Mouse (Mus musculus): ENCODE measurements around the gene Degs2. TPM values are rescaled to one million over a fixed set of nuclear protein-coding genes. Genes with fewer than 3 reads are reported as not detected.

Degs2 gene
- polyA plus RNA-seq, 1 experiment from 2014 or later = 2.7 TPM

- 63% methylated on average over 6 of the region's 6 CpGs for WGBS
- no peak for ATAC-seq (ENCODE audit: insufficient read depth)
- DNase-seq = peak; percentile 23
- no peaks in the 10 kb centered on the region for H3K27me3 ChIP-seq (ENCODE audit: insufficient read depth, low read length)
- no peaks in the 10 kb centered on the region for H3K4me1 ChIP-seq (ENCODE audit: insufficient read depth)
- peak; percentile 50 for TF ChIP-seq CTCF (IDR thresholded peaks at IDR 0.05; ENCODE audit: low read depth)
- no peak overlapping the region for H3K9ac ChIP-seq
- H3K4me2 ChIP-seq = no peak overlapping the region
- no peak overlapping the region for H3K27ac ChIP-seq (ENCODE audit: low read depth)
- H3K36me3 ChIP-seq (ENCODE audit: insufficient read depth) = peaks cover 74% of the 10 kb centered on the region
- H3K9me3 ChIP-seq (ENCODE audit: low read depth, low read length) = no peaks in the 10 kb centered on the region
- H3K4me3 ChIP-seq (ENCODE audit: low read depth, low read length) = no peak overlapping the region
Measured at GRCm38 (mm10) chr12:108686926-108687325, 15.2 kb downstream of the Degs2 start.

GRCm38 (mm10) chr12:108686463-108686862 is 15.7 kb downstream of the Degs2 start:
- no peaks in the 10 kb centered on the region for H3K9me3 ChIP-seq (ENCODE audit: low read depth, low read length)
- no peak for DNase-seq
- no peak overlapping the region for H3K9ac ChIP-seq
- H3K36me3 ChIP-seq (ENCODE audit: insufficient read depth) = peaks cover 79% of the 10 kb centered on the region
- no peak overlapping the region for H3K4me3 ChIP-seq (ENCODE audit: low read depth, low read length)
- ATAC-seq (ENCODE audit: insufficient read depth) = no peak; the same call in 1 of the 2 replicates
- no peaks in the 10 kb centered on the region for H3K27me3 ChIP-seq (ENCODE audit: insufficient read depth, low read length)
- no peak overlapping the region for H3K4me2 ChIP-seq
- no peak for TF ChIP-seq CTCF (IDR thresholded peaks at IDR 0.05; ENCODE audit: low read depth)
- H3K4me1 ChIP-seq (ENCODE audit: insufficient read depth) = no peaks in the 10 kb centered on the region
- 74% methylated on average over 6 of the region's 6 CpGs for WGBS
- no peak overlapping the region for H3K27ac ChIP-seq (ENCODE audit: low read depth)

GRCm38 (mm10) chr12:108682240-108683023 is 19.7 kb downstream of the Degs2 start:
- Histone ChIP-seq H3K9me3 (ENCODE audit: low read depth, low read length) (no peaks in the 10 kb centered on the region), H3K9ac (no peak overlapping the region), H3K4me2 (no peak overlapping the region), H3K36me3 (ENCODE audit: insufficient read depth) (peaks cover 91% of the 10 kb centered on the region), H3K4me3 (ENCODE audit: low read depth, low read length) (no peak overlapping the region), H3K4me1 (ENCODE audit: insufficient read depth) (no peaks in the 10 kb centered on the region), H3K27ac (ENCODE audit: low read depth) (no peak overlapping the region), H3K27me3 (ENCODE audit: insufficient read depth, low read length) (no peaks in the 10 kb centered on the region)
- ATAC-seq (ENCODE audit: insufficient read depth) (no peak), DNase-seq (no peak)
- TF ChIP-seq CTCF (IDR thresholded peaks at IDR 0.05; ENCODE audit: low read depth) = no peak
- 84% methylated on average over 13 of the region's 13 CpGs for WGBS

GRCm38 (mm10) chr12:108680861-108681260 is 21.3 kb downstream of the Degs2 start:
- H3K4me3 ChIP-seq (ENCODE audit: low read depth, low read length) = no peak overlapping the region
- H3K36me3 ChIP-seq (ENCODE audit: insufficient read depth) = peaks cover 91% of the 10 kb centered on the region
- ATAC-seq (ENCODE audit: insufficient read depth) = no peak
- H3K27me3 ChIP-seq (ENCODE audit: insufficient read depth, low read length) = no peaks in the 10 kb centered on the region
- no peak overlapping the region for H3K27ac ChIP-seq (ENCODE audit: low read depth)
- H3K9ac ChIP-seq = no peak overlapping the region
- DNase-seq = no peak
- TF ChIP-seq CTCF (IDR thresholded peaks at IDR 0.05; ENCODE audit: low read depth) = no peak
- no peak overlapping the region for H3K4me2 ChIP-seq
- H3K9me3 ChIP-seq (ENCODE audit: low read depth, low read length) = no peaks in the 10 kb centered on the region
- 93% methylated on average over 8 of the region's 8 CpGs for WGBS
- H3K4me1 ChIP-seq (ENCODE audit: insufficient read depth) = no peaks in the 10 kb centered on the region

- DNase-seq = no peak
- Histone ChIP-seq H3K4me1 (ENCODE audit: insufficient read depth) (no peaks in the 10 kb centered on the region), H3K36me3 (ENCODE audit: insufficient read depth) (peaks cover 87% of the 10 kb centered on the region), H3K27ac (ENCODE audit: low read depth) (no peak overlapping the region), H3K4me3 (ENCODE audit: low read depth, low read length) (no peak overlapping the region), H3K9ac (no peak overlapping the region), H3K27me3 (ENCODE audit: insufficient read depth, low read length) (no peaks in the 10 kb centered on the region), H3K9me3 (ENCODE audit: low read depth, low read length) (no peaks in the 10 kb centered on the region), H3K4me2 (no peak overlapping the region)
- TF ChIP-seq CTCF (IDR thresholded peaks at IDR 0.05; ENCODE audit: low read depth) = no peak
- no peak for ATAC-seq (ENCODE audit: insufficient read depth)
- WGBS = 77% methylated on average over 4 of the region's 4 CpGs
Measured at GRCm38 (mm10) chr12:108678366-108678765, 23.7 kb downstream of the Degs2 start.

- no peaks in the 10 kb centered on the region for H3K27me3 ChIP-seq (ENCODE audit: insufficient read depth, low read length)
- H3K4me1 ChIP-seq (ENCODE audit: insufficient read depth) = no peaks in the 10 kb centered on the region
- ATAC-seq (ENCODE audit: insufficient read depth) (no peak), DNase-seq (no peak)
- H3K9ac ChIP-seq = no peak overlapping the region
- H3K4me2 ChIP-seq = no peak overlapping the region
- H3K27ac ChIP-seq (ENCODE audit: low read depth) = no peak overlapping the region
- H3K4me3 ChIP-seq (ENCODE audit: low read depth, low read length) = no peak overlapping the region
- H3K9me3 ChIP-seq (ENCODE audit: low read depth, low read length) = no peaks in the 10 kb centered on the region
- TF ChIP-seq CTCF (IDR thresholded peaks at IDR 0.05; ENCODE audit: low read depth) = no peak
- H3K36me3 ChIP-seq (ENCODE audit: insufficient read depth) = peaks cover 77% of the 10 kb centered on the region
- whole genome bisulfite sequencing = 86% methylated on average over 5 of the region's 5 CpGs
Measured at GRCm38 (mm10) chr12:108677116-108677515, 25.0 kb downstream of the Degs2 start.

- H3K27me3 ChIP-seq (ENCODE audit: insufficient read depth, low read length) = no peaks in the 10 kb centered on the region
- no peak overlapping the region for H3K9ac ChIP-seq
- peak; percentile 37; the same call in 1 of the 2 replicates for TF ChIP-seq CTCF (IDR thresholded peaks at IDR 0.05; ENCODE audit: low read depth)
- H3K9me3 ChIP-seq (ENCODE audit: low read depth, low read length) = no peaks in the 10 kb centered on the region
- no peak overlapping the region for H3K4me3 ChIP-seq (ENCODE audit: low read depth, low read length)
- DNase-seq (no peak), ATAC-seq (ENCODE audit: insufficient read depth) (no peak)
- no peaks in the 10 kb centered on the region for H3K4me1 ChIP-seq (ENCODE audit: insufficient read depth)
- peaks cover 66% of the 10 kb centered on the region for H3K36me3 ChIP-seq (ENCODE audit: insufficient read depth)
- H3K27ac ChIP-seq (ENCODE audit: low read depth) = peak overlapping the region; percentile 9; the same call in 1 of the 2 replicates
- 72% methylated on average over 8 of the region's 8 CpGs for WGBS
- H3K4me2 ChIP-seq = no peak overlapping the region
Measured at GRCm38 (mm10) chr12:108675614-108676401, 26.3 kb downstream of the Degs2 start.

All from lung, embryonic 14.5 days (tissue).